Mouse (Mus musculus) CH12.LX (cell line): ENCODE measurements at regions not wholly inside any gene's neighbourhood (a gene's known extent, or its start where the extent isn't known, plus 50 kb on each side); places are given as distances from the start of the nearest gene placed in this dataset.

Experiments used
- DNase-seq: peaks from one replicate; pipeline ENCODE4 v3.0.0-alpha.2; 2013; ENCODE audit errors: extremely low read depth
- H3K27ac ChIP-seq: 2 replicates; pipeline ENCODE4 v1.5.1; 2012; ENCODE audit warnings: low read depth, mild to moderate bottlenecking, control low read depth, moderate library complexity; ENCODE audit not compliant: insufficient read depth
- H3K27me3 ChIP-seq: replicated peaks from 2 replicates; pipeline ENCODE3; 2012; ENCODE audit warnings: inconsistent platforms
- H3K36me3 ChIP-seq, 2 experiments: replicated peaks in 1 of 2; 2 replicates each; pipeline versions ENCODE3 to v1.6.1; 2012; ENCODE audit warnings: inconsistent platforms in 1 of 2, low read length in 1 of 2, mild to moderate bottlenecking in 1 of 2, mixed read lengths in 1 of 2, moderate library complexity in 1 of 2; ENCODE audit not compliant: control insufficient read depth in 1 of 2, insufficient read depth in 1 of 2
- H3K4me1 ChIP-seq, 2 experiments: 2 replicates each; pipeline ENCODE4 v1.6.1; 2012; ENCODE audit warnings: inconsistent platforms in 1 of 2, moderate library complexity in 1 of 2; ENCODE audit not compliant: insufficient read depth in 2 of 2, control insufficient read depth in 1 of 2
- H3K4me2 ChIP-seq: 2 replicates; pipeline ENCODE4 v1.6.1; 2012; ENCODE audit warnings: low read depth, mild to moderate bottlenecking, control low read depth; ENCODE audit not compliant: poor library complexity, insufficient read depth, severe bottlenecking
- H3K4me3 ChIP-seq, 3 experiments: fragments of 150-350 bp in 1 of 3; sonication (generic) in 1 of 3; replicated peaks in 1 of 3; 2 replicates each; pipeline versions ENCODE3 to v1.5.1; 2011 to 2012; ENCODE audit warnings: low read depth in 2 of 3, low read length in 2 of 3, mild to moderate bottlenecking in 2 of 3, moderate library complexity in 2 of 3, control low read depth in 1 of 3, improper control_type of control experiment in 1 of 3, inconsistent platforms in 1 of 3, mixed read lengths in 1 of 3; ENCODE audit not compliant: poor library complexity in 1 of 3
- H3K79me2 ChIP-seq: replicated peaks from 2 replicates; pipeline ENCODE4 v1.6.1; 2012; ENCODE audit warnings: mild to moderate bottlenecking, moderate library complexity; ENCODE audit not compliant: control insufficient read depth, poor library complexity, insufficient read depth, severe bottlenecking; ENCODE audit errors: extremely low read depth
- H3K9ac ChIP-seq: 2 replicates; pipeline ENCODE4 v1.6.1; 2012; ENCODE audit warnings: low read depth, mild to moderate bottlenecking, control low read depth, moderate library complexity; ENCODE audit not compliant: insufficient read depth
- H3K9me3 ChIP-seq: replicated peaks from 2 replicates; pipeline ENCODE3; 2012; ENCODE audit warnings: low read length, inconsistent platforms, mixed read lengths
- BHLHE40 ChIP-seq: IDR thresholded peaks from 2 replicates; pipeline ENCODE4 v1.6.1; 2011; ENCODE audit warnings: mild to moderate bottlenecking, low read depth, low read length, improper control_type of control experiment
- CHD2 ChIP-seq: IDR thresholded peaks from 2 replicates; pipeline ENCODE4 v1.6.1; 2011; ENCODE audit warnings: low read length, improper control_type of control experiment
- CTCF ChIP-seq, 2 experiments: IDR thresholded peaks in 1 of 2; conservative IDR thresholded peaks in 1 of 2; 2 replicates each; pipeline ENCODE4 v1.5.1; 2011 to 2012; ENCODE audit warnings: low read depth in 2 of 2, low read length in 2 of 2, improper control_type of control experiment in 1 of 2, inconsistent platforms in 1 of 2, mild to moderate bottlenecking in 1 of 2, moderate library complexity in 1 of 2
- ELF1 ChIP-seq: IDR thresholded peaks from 2 replicates; pipeline ENCODE4 v1.6.1; 2014; ENCODE audit warnings: low read depth, mild to moderate bottlenecking, inconsistent platforms, low read length, improper control_type of control experiment
- ETS1 ChIP-seq: conservative IDR thresholded peaks from 2 replicates; pipeline ENCODE4 v1.6.1; 2012; ENCODE audit warnings: low read depth, mild to moderate bottlenecking, inconsistent platforms, low read length, improper control_type of control experiment, moderate library complexity
- GABPA ChIP-seq: IDR thresholded peaks from 2 replicates; pipeline ENCODE4 v1.6.1; 2012; ENCODE audit warnings: low read depth, low read length, improper control_type of control experiment, inconsistent platforms; ENCODE audit not compliant: insufficient replicate concordance
- JUND ChIP-seq: conservative IDR thresholded peaks from 2 replicates; pipeline ENCODE4 v1.6.1; 2011; ENCODE audit warnings: low read depth, low read length, improper control_type of control experiment
- KAT2A ChIP-seq: IDR thresholded peaks from 2 replicates; pipeline ENCODE4 v1.6.1; 2012; ENCODE audit warnings: low read length, improper control_type of control experiment, inconsistent platforms; ENCODE audit not compliant: insufficient replicate concordance
- MAX ChIP-seq: IDR thresholded peaks from 2 replicates; pipeline ENCODE4 v1.6.1; 2011; ENCODE audit warnings: low read length, improper control_type of control experiment
- MEF2A ChIP-seq: IDR thresholded peaks from 2 replicates; pipeline ENCODE4 v1.6.1; 2014; ENCODE audit warnings: low read depth, mild to moderate bottlenecking, inconsistent platforms, low read length, improper control_type of control experiment, borderline replicate concordance
- MXI1 ChIP-seq: IDR thresholded peaks from 2 replicates; pipeline ENCODE4 v1.6.1; 2011; ENCODE audit warnings: mild to moderate bottlenecking, low read depth, low read length, improper control_type of control experiment
- NELFE ChIP-seq: IDR thresholded peaks from 2 replicates; pipeline ENCODE4 v1.6.1; 2011; ENCODE audit warnings: low read depth, low read length, improper control_type of control experiment
- RAD21 ChIP-seq: IDR thresholded peaks from 2 replicates; pipeline ENCODE4 v1.6.1; 2011; ENCODE audit warnings: low read depth, mild to moderate bottlenecking, low read length, improper control_type of control experiment, moderate library complexity
- RCOR1 ChIP-seq: conservative IDR thresholded peaks from 2 replicates; pipeline ENCODE4 v1.6.1; 2012; ENCODE audit warnings: low read depth, mild to moderate bottlenecking, inconsistent platforms, low read length, improper control_type of control experiment
- SIN3A ChIP-seq: IDR thresholded peaks from 2 replicates; pipeline ENCODE4 v1.6.1; 2012; ENCODE audit warnings: low read length, improper control_type of control experiment, inconsistent platforms
- TBP ChIP-seq: conservative IDR thresholded peaks from 2 replicates; pipeline ENCODE4 v1.6.1; 2011; ENCODE audit warnings: low read depth, low read length, improper control_type of control experiment
- UBTF ChIP-seq: IDR thresholded peaks from 2 replicates; pipeline ENCODE4 v1.6.1; 2012; ENCODE audit warnings: low read depth, mild to moderate bottlenecking, inconsistent platforms, low read length, improper control_type of control experiment, moderate library complexity
- ZC3H11A ChIP-seq: IDR thresholded peaks from 2 replicates; pipeline ENCODE4 v1.6.1; 2012; ENCODE audit warnings: low read depth, mild to moderate bottlenecking, inconsistent platforms, low read length, improper control_type of control experiment
- ZMIZ1 ChIP-seq: IDR thresholded peaks from 2 replicates; pipeline ENCODE4 v1.6.1; 2012; ENCODE audit warnings: low read depth, mild to moderate bottlenecking, inconsistent platforms, low read length, improper control_type of control experiment
- ZNF384 ChIP-seq: IDR thresholded peaks from 2 replicates; pipeline ENCODE4 v1.6.1; 2012; ENCODE audit warnings: low read depth, low read length, improper control_type of control experiment, inconsistent platforms
- dilution Hi-C: fragments of 300-500 bp; cut with MboI; formaldehyde crosslinking; loops from 2 replicates; pipeline ENCODE4 v1.14.3; 2020; ENCODE audit warnings: low sequenced_read_pairs; ENCODE audit not compliant: extremely low pct_unique_long_range_greater_than_20kb, extremely low pct_ligation_motif_present
- in situ Hi-C: fragments of 300-500 bp; cut with MboI; formaldehyde crosslinking; loops from 3 replicates; pipeline ENCODE4 v1.14.3; 2019; ENCODE audit warnings: low sequenced_read_pairs, low pct_ligation_motif_present, low pct_unique_long_range_greater_than_20kb, mixed read lengths

- Histone ChIP-seq H3K9me3 (peaks cover 23% of the 10 kb centered on the region), H3K4me3 (no peak overlapping the region), H3K79me2 (no peaks in the 10 kb centered on the region), H3K4me1 (no peaks in the 10 kb centered on the region), H3K27ac (no peak overlapping the region), H3K4me2 (no peak overlapping the region), H3K9ac (no peak overlapping the region), H3K27me3 (no peaks in the 10 kb centered on the region), H3K36me3 (no peaks in the 10 kb centered on the region)
- dilution Hi-C loops: no loop called here
- no peak for DNase-seq
- in situ Hi-C loops: no loop called here
- TF ChIP-seq JUND (no peak), CHD2 (no peak), ZMIZ1 (no peak), SIN3A (no peak), ZC3H11A (no peak), RAD21 (no peak), CTCF (conservative IDR thresholded peaks at IDR 0.05 in 1 of 2, IDR thresholded peaks at IDR 0.05 in 1 of 2; ENCODE audit: low read depth in 2 of 2, low read length in 2 of 2) (no peak), KAT2A (no peak), ZNF384 (no peak), ELF1 (no peak), GABPA (no peak), BHLHE40 (no peak), NELFE (no peak), UBTF (no peak), RCOR1 (no peak), TBP (no peak), ETS1 (no peak), MEF2A (no peak), MXI1 (no peak)
Observed at GRCm38 (mm10) chr11:39923977-39924527, 771.0 kb downstream of the Mat2b start.

GRCm38 (mm10) chr11:39917716-39918347, 777.2 kb downstream of the Mat2b start:
- Histone ChIP-seq H3K27me3 (no peaks in the 10 kb centered on the region), H3K4me3 (no peak overlapping the region), H3K9me3 (peaks cover 14% of the 10 kb centered on the region), H3K9ac (no peak overlapping the region), H3K79me2 (no peaks in the 10 kb centered on the region), H3K4me1 (no peaks in the 10 kb centered on the region), H3K36me3 (no peaks in the 10 kb centered on the region), H3K4me2 (no peak overlapping the region), H3K27ac (no peak overlapping the region)
- in situ Hi-C loops (no loop called here), dilution Hi-C loops (no loop called here)
- no peak for TF ChIP-seq MAX
- no peak for DNase-seq
